Mouse (Mus musculus): ENCODE data around the gene Pnpo. TPM values are rescaled to one million over a fixed set of nuclear protein-coding genes. Genes with fewer than 3 reads are reported as not detected.

Pnpo gene
- 40.8 TPM for polyA plus RNA-seq (2017; shearing (Covaris generic))

DNA sequence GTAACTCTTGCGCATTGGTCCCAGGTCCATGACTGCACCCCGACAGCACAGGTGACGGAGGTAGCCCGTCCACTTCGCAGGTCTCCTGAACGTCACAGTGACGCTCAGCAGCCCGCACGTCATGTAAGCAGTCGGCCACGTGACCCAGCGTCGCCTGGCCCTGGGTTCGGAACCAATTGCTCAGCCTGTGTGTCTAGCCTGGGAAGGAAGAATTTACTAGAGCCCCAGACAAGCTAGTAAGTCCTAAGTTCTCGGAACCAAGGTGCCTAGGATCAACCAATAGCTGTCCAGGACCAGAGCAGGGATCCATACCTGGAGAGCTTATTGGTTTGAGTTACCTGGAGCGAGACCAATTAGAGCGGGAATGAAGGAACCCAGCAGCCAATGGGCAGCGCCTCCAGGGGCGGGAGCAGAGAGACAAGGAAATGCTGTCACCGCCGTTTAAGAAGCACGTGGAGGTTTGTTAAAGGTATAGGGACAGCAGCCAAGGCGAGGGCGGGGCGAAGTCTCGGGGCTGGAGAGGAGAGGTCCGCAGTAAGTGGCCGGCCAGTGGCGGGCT, at the start of gene Pnpo:
Pnpo (minus strand) TSS at position 241 of the 559 bp plus-strand sequence.

DNA sequence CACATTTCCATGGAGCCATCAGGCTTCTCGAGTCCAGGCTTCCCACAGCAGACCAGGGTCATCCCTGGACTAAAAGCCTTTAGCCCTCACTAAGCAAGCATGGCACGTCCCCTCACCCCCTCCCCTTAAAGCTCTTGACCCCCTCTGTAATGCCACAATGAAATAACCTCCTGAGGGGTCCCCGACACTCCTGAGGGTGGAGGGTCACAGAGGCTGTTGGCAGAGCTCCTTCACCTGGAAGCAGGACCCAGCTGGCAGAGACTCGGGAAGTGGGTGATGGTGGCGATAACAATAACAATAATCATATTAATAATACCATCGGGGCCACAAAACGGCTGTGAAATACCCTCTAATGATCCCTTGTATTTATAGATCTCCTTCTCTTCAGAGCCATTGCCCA, 39.1 kb upstream of the Pnpo start, which contains the start of gene Sp2:
Sp2 (minus strand) TSS at position 101 of the 400 bp plus-strand sequence.

DNA sequence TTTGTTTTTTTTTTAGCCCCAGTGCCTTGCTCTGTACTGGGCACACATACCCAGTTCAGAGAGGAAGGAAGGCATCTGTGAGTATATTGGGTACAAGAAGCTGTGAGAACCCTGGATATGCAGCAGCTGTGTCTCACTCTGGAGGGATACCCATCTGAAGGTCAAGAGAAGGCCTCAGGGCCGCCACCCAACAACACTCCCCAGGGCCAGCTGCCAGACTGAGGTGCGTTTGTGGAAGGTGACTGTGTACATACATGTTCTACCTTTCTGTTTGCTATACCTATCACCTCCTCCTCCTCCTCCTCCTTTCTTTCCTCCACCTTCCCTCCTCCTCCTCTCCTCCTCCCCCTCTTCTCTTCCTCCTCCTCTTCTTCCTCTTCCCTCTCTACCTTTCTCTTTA, 15.7 kb downstream of the Pnpo start, which contains the start of gene Prr15l:
Prr15l (plus strand) TSS at position 17 of the 400 bp plus-strand sequence.

DNA sequence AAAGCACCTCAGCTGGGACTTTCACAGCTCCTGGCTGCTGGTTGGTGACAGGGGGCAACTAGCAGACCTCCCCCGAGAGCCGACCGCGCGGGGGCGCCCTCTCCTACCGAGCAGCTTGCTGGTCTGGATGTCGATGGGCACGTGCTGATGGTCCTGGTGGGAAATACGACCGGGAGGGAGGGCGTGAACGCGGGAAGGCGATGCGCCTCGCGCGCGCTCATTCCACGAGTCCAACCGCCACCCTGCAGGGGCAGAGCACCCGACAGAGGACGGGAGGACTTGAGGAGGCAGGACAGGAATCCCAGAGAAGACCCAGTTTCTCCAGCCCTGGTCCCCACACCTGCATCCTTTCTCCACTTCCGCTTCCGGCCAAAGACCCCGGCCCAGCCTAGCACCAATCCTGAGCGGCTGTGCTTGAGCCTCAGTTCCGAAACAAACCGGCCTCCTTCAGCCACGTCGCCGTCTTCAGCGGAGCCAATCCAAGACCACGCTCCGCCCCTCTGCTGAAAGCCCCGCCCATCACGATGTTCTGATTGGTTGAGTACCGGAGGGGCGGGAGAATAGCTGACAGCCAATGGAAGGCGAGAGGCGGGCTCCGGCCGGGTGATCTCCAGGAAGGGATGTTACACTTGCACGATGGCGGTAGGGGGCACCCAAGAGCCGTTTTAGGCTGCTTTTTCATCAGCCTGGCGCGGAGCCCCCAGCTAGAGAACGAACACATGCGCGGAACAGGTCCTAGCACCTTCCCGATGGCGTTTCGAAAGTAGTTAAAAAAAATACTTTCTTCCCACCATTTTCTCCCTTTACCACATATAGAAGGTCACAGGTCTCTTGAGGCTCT, 27.5 kb downstream of the Pnpo start, which contains the start of gene Cdk5rap3:
Cdk5rap3 (minus strand) TSS at position 453 of the 841 bp plus-strand sequence.

Other genes starting within 250 kb of the Pnpo start
- gene Snx11, start 166.4 kb downstream of the Pnpo start, polyA plus RNA-seq (2017; shearing (Covaris generic)), result 32.6 TPM
- 44.5 TPM for gene Cbx1, start 154.9 kb downstream of the Pnpo start, polyA plus RNA-seq (2017; shearing (Covaris generic))
- 53.0 TPM for gene Nfe2l1, start 114.0 kb downstream of the Pnpo start, polyA plus RNA-seq (2017; shearing (Covaris generic))
- gene Copz2, start 94.1 kb downstream of the Pnpo start, polyA plus RNA-seq (2017; shearing (Covaris generic)), result 0.37 TPM
- 78.6 TPM for gene Cdk5rap3, start 27.5 kb downstream of the Pnpo start, polyA plus RNA-seq (2017; shearing (Covaris generic))
- gene Prr15l, start 15.9 kb downstream of the Pnpo start, polyA plus RNA-seq (2017; shearing (Covaris generic)), result 0.13 TPM
- 76.0 TPM for gene Sp2, start 39.0 kb upstream of the Pnpo start, polyA plus RNA-seq (2017; shearing (Covaris generic))
- 29.5 TPM for gene Sp6, start 69.4 kb upstream of the Pnpo start, polyA plus RNA-seq (2017; shearing (Covaris generic))
- 14.4 TPM for gene Scrn2, start 86.0 kb upstream of the Pnpo start, polyA plus RNA-seq (2017; shearing (Covaris generic))
- 0.22 TPM for gene Lrrc46, start 97.4 kb upstream of the Pnpo start, polyA plus RNA-seq (2017; shearing (Covaris generic))
- gene Mrpl10, start 97.6 kb upstream of the Pnpo start, polyA plus RNA-seq (2017; shearing (Covaris generic)), result 84.8 TPM
- 35.0 TPM for gene Osbpl7, start 106.6 kb upstream of the Pnpo start, polyA plus RNA-seq (2017; shearing (Covaris generic))
- gene Tbx21, start 171.3 kb upstream of the Pnpo start, polyA plus RNA-seq (2017; shearing (Covaris generic)), result 9.6 TPM
- gene Tbkbp1, start 207.5 kb upstream of the Pnpo start, polyA plus RNA-seq (2017; shearing (Covaris generic)), result 0.16 TPM
- 33.1 TPM for gene Kpnb1, start 243.9 kb upstream of the Pnpo start, polyA plus RNA-seq (2017; shearing (Covaris generic))

Measured in CD4-positive, CD25-positive, alpha-beta regulatory T cell (primary cell).